Mouse (Mus musculus) erythroblast, embryonic 14.5 days (primary cell): ENCODE results near the gene Dtx3.

ENCODE experiments used
- GATA1 ChIP-seq: IDR thresholded peaks from 2 replicates; pipeline ENCODE4 v1.6.1; 2012; ENCODE audit warnings: low read length, inconsistent platforms, mixed read lengths
- TAL1 ChIP-seq: IDR thresholded peaks from 3 replicates; pipeline ENCODE4 v1.6.1; 2012; ENCODE audit warnings: low read length, inconsistent platforms, mixed read lengths

DNA sequence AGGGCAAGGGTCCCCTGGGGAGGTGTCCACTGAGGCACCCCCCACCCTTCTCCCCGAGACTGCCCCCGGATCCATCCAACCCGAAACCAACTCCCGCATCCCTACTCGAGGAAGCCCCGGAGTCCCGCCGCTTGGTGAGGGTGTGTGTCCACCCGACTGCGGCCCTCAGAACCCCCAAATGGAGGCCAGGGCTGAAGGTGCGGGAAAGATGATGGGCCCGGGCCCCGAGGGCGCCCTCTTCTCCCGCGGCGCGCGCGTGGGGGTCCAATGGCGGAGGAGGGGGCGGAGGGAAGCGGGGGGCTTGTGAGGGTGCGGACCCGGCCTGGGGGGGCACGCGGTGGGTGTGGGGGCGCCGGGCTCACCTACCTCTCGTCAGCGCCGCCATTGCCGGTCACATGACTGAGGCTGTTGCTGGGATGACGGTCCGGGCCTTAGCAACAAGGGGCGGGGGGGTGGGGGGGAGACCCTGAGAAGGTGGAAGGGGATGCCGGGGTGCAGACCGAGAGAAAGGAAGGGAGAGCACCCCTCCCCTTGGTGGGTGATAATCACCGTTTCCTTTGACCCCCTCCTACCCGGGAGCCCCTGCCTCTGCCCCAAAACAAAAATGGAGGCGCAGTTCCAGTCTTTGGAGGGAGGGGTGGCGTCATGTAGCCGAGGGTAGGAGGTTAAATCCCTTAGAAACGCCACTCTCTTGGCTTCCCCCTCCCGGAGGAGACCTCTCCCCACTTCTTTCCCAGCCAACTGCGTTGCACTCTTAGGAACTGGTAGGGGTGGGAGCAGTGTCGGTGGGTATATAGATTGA lies at the start of gene Dtx3:
- TF ChIP-seq GATA1 (no peak), TAL1 (no peak)
